Comparison of ENCODE assay signal across 11 mouse cellular contexts in the genomic region with DNA sequence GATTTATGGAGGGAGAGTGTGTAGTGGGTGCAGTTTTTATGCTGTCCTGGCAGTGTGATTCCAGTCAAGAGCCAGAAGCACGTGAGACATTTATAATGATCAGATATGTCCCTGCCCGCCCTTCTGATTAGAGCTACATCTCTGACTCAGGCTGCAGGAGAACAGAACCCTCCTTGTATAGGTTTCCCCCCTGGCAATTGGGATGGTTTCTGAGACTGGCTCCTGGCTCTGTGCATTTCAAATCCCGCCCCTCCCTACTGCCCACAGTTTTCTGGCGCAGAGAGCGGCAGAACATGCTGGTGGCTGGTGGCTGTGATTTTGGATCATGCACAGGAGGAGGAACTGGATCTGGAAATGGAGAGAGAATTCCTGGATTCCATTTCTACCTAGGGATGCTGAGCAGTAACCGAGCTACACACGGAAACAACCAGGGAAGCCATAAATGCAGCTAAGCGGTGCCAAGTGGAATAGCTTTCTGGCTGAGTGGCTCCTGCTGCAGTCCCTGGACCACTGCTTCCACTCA. TPM values are rescaled to one million over a fixed set of nuclear protein-coding genes. Genes with fewer than 3 reads are reported as not detected.
DNase-seq lines count a peak whose midpoint lies in the region; ATAC-seq and TF ChIP-seq lines count a peak whose summit lies in the region.
"Had no signal": no experiment of that assay in that cellular context is flagged by ENCODE, and none has a peak within 500 bp of the region (broad histone marks: within the 10 kb centered on the region; RNA-seq: fewer than 3 reads in every experiment).

No protein-coding gene starts in this region.

- no peaks in the 10 kb centered on the region for H3K36me3 ChIP-seq in limb, embryonic 14.5 days (ENCODE audit: control insufficient read depth, insufficient read depth, low read length)
- H3K36me3 ChIP-seq: heart, embryonic 12.5 days had no signal

- no peaks in the 10 kb centered on the region for H3K27me3 ChIP-seq in limb, embryonic 14.5 days (ENCODE audit: control insufficient read depth, insufficient read depth, low read length)

- intact Hi-C loops in left cerebral cortex, postnatal 14 days (cut with DNase I): no loop called here
- intact Hi-C loops in left cerebral cortex, postnatal 4 days (cut with DNase I): no loop called here

- peak; percentile 39 to 43 for DNase-seq in frontal cortex, postnatal 36 days (ENCODE audit: low spot score in 2 of 2)
- DNase-seq in frontal cortex, postnatal 10 days (ENCODE audit: low spot score in 2 of 2): no peak
- DNase-seq in left cerebral cortex, postnatal 14 days (ENCODE audit: low spot score in 2 of 2): peak; percentile 37 to 49
- no peak for DNase-seq in left cerebral cortex, postnatal 4 days
- DNase-seq in brain, embryonic 14.5 days (ENCODE audit: low read depth): peak; percentile 31
- DNase-seq in limb, embryonic 14.5 days (ENCODE audit: low spot score): peak; percentile 59
- DNase-seq: adrenal gland, adult 8-10 months; lung, postnatal 4 days had no signal

- H3K9me3 ChIP-seq in limb, embryonic 14.5 days (ENCODE audit: control insufficient read depth, low read length): no peaks in the 10 kb centered on the region
- H3K9me3 ChIP-seq: heart, embryonic 12.5 days had no signal

- H3K4me1 ChIP-seq in limb, embryonic 14.5 days (ENCODE audit: control insufficient read depth, insufficient read depth, low read length): peaks cover 26% of the 10 kb centered on the region

- ATAC-seq in limb, embryonic 14.5 days (ENCODE audit: low FRiP score, low read depth): no peak
- ATAC-seq in erythroblast, adult 5-6 weeks (replicated peaks; ENCODE audit: low FRiP score, poor library complexity, severe bottlenecking): no peak

- H3K4me3 ChIP-seq in limb, embryonic 14.5 days (replicated peaks; ENCODE audit: low read length): no peak overlapping the region
- H3K4me3 ChIP-seq: heart, embryonic 12.5 days had no signal

- no peak for TF ChIP-seq POLR2A in brain, embryonic 14.5 days (IDR thresholded peaks at IDR 0.05; ENCODE audit: borderline replicate concordance, extremely low read depth, insufficient read depth, insufficient read length, poor library complexity, severe bottlenecking)
- TF ChIP-seq POLR2A in limb, embryonic 14.5 days (IDR thresholded peaks at IDR 0.05; ENCODE audit: borderline replicate concordance, extremely low read depth, insufficient read depth, insufficient read length): no peak

- no peak overlapping the region for H3K4me2 ChIP-seq in limb, embryonic 14.5 days (replicated peaks; ENCODE audit: low read depth, low read length, severe bottlenecking)
- H3K4me2 ChIP-seq: heart, embryonic 12.5 days; liver, embryonic 11.5 days had no signal

- H3K27ac ChIP-seq in limb, embryonic 14.5 days (replicated peaks; ENCODE audit: low read depth, low read length): peak overlapping the region; percentile 80

- WGBS in limb, embryonic 14.5 days: 41% methylated on average over 8 of the region's 8 CpGs

- 0 out of 2 replicates have a peak overlapping the region, but pooled peaks have one; percentile 12 for H3K9ac ChIP-seq in limb, embryonic 14.5 days (ENCODE audit: low read depth, low read length, severe bottlenecking)
- H3K9ac ChIP-seq: heart, embryonic 12.5 days had no signal

- no peak for TF ChIP-seq CTCF in brain, embryonic 14.5 days (IDR thresholded peaks at IDR 0.05; ENCODE audit: borderline replicate concordance, extremely low read depth, insufficient read depth, insufficient read length)

RNA-seq across cellular contexts. Expression of gene Sept9, which starts 8.8 kb away (rescaled TPM):
- total RNA-seq in left cerebral cortex, postnatal 14 days (2021): 10 to 100 TPM; 62.1 to 70.5 TPM
- total RNA-seq in left cerebral cortex, postnatal 4 days (2021): 100 to 1,000 TPM in 1 of 2 experiments, 10 to 100 TPM in 1; 94.9 to 103 TPM
- 39.3 and 64.3 TPM in 2 replicates for polyA plus RNA-seq in brain, embryonic 14.5 days (2012; rRNA removed)
- polyA plus RNA-seq in limb, embryonic 14.5 days (2012; rRNA removed): 76.5 and 78.7 TPM in 2 replicates
- 125 and 136 TPM in 2 replicates for polyA plus RNA-seq in limb, embryonic 14.5 days (2014; fragmentation: Nextera tagmentation; extraction: Ambion mirVana)
- 29.0 and 33.4 TPM in 2 replicates for total RNA-seq in erythroblast, adult 5-6 weeks (2015; ENCODE audit: low replicate concordance)
- 31.9 and 35.1 TPM in 2 replicates for total RNA-seq in erythroblast, adult 5-6 weeks (2017; ENCODE audit: low replicate concordance)

Comparison
In these comparisons a context has a peak if more than half of its experiments do, and no peak if none do; other contexts are left out.
1. DNase-seq: peak in frontal cortex, postnatal 36 days (2 of 2), left cerebral cortex, postnatal 14 days (2 of 2), brain, embryonic 14.5 days (single experiment) and limb, embryonic 14.5 days (single experiment); none in frontal cortex, postnatal 10 days (0 of 2) and left cerebral cortex, postnatal 4 days (single experiment).